13 mouse cellular contexts compared by ENCODE assay signal in the genomic region with DNA sequence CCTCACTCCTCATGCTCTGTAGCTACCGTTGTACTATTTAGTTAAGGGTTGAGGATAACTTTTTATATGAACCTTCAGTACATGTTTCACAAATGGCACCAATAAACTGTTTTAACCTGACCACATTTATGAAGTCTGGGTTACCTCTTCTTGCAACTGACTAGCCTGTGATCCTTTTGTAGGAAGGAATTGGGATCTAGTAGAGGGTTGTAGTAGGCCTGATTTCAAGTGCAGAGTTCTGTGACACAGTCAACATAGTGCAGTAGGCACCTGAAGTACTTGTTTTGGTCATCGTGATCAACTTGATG.
DNase-seq lines count a peak whose midpoint lies in the region; ATAC-seq and TF ChIP-seq lines count a peak whose summit lies in the region.
"Had no signal": no experiment of that assay in that cellular context is flagged by ENCODE, and none has a peak within 500 bp of the region (broad histone marks: within the 10 kb centered on the region; RNA-seq: fewer than 3 reads in every experiment).

No protein-coding gene starts in this region.

- H3K4me1 ChIP-seq in intestine, embryonic 14.5 days (replicated peaks; ENCODE audit: control insufficient read depth, insufficient read depth, low read length) = peaks cover 59% of the 10 kb centered on the region
- H3K4me1 ChIP-seq in intestine, postnatal 0 days (replicated peaks; ENCODE audit: control insufficient read depth, insufficient read depth, low read length) = no peaks in the 10 kb centered on the region
- H3K4me1 ChIP-seq in lung, embryonic 15.5 days = peaks cover 67% of the 10 kb centered on the region
- H3K4me1 ChIP-seq: forebrain, embryonic 12.5 days had no signal

- ATAC-seq in intestine, embryonic 14.5 days (replicated peaks; ENCODE audit: low FRiP score, low TSS enrichment, low read depth) = no peak
- no peak for ATAC-seq in intestine, postnatal 0 days
- ATAC-seq in lung, embryonic 15.5 days (ENCODE audit: borderline replicate concordance, extremely low read depth, low FRiP score, low TSS enrichment) = no peak

- no peak overlapping the region for H3K9ac ChIP-seq in intestine, embryonic 14.5 days (ENCODE audit: low read length)
- H3K9ac ChIP-seq in intestine, postnatal 0 days (ENCODE audit: low read depth, low read length) = no peak overlapping the region
- no peak overlapping the region for H3K9ac ChIP-seq in lung, embryonic 15.5 days
- H3K9ac ChIP-seq: embryonic facial prominence, embryonic 15.5 days; forebrain, embryonic 12.5 days; liver, embryonic 13.5 days had no signal

- no peak for DNase-seq in gastrocnemius, adult 2 months
- no peak for DNase-seq in gastrocnemius, adult 8-10 months (ENCODE audit: low spot score in 2 of 2)
- DNase-seq in intestine, embryonic 14.5 days (ENCODE audit: low spot score) = peak; percentile 45
- no peak for DNase-seq in lung, postnatal 36 days
- DNase-seq in induced T-regulatory cell, adult 2 months (ENCODE audit: low read depth) = peak; percentile 75
- no peak for DNase-seq in natural killer cell, adult 2 months (ENCODE audit: low spot score in 2 of 2)
- DNase-seq: cerebellum, adult 2 months; kidney, adult 8-10 months; liver, embryonic 13.5 days had no signal

- no peaks in the 10 kb centered on the region for H3K9me3 ChIP-seq in intestine, embryonic 14.5 days (ENCODE audit: control insufficient read depth, low read length)
- H3K9me3 ChIP-seq in intestine, postnatal 0 days (ENCODE audit: control insufficient read depth) = no peaks in the 10 kb centered on the region
- no peaks in the 10 kb centered on the region for H3K9me3 ChIP-seq in lung, embryonic 15.5 days
- H3K9me3 ChIP-seq: embryonic facial prominence, embryonic 15.5 days; forebrain, embryonic 12.5 days; liver, embryonic 13.5 days had no signal

- WGBS in intestine, embryonic 14.5 days = 58% methylated on average over 2 of the region's 2 CpGs
- WGBS in intestine, postnatal 0 days = 74% methylated on average over 2 of the region's 2 CpGs
- 63% methylated on average over 2 of the region's 2 CpGs for WGBS in lung, embryonic 15.5 days

- H3K36me3 ChIP-seq in intestine, embryonic 14.5 days (ENCODE audit: control insufficient read depth, insufficient read depth, low read length) = 0 out of 2 replicates have a peak, but pooled peaks cover 2% of the 10 kb centered on the region
- no peaks in the 10 kb centered on the region for H3K36me3 ChIP-seq in intestine, postnatal 0 days (ENCODE audit: control insufficient read depth, insufficient read depth)
- H3K36me3 ChIP-seq in lung, embryonic 15.5 days = no peaks in the 10 kb centered on the region
- H3K36me3 ChIP-seq: embryonic facial prominence, embryonic 15.5 days; forebrain, embryonic 12.5 days; liver, embryonic 13.5 days had no signal

- intact Hi-C loops in gastrocnemius, adult 2 months (cut with DNase I) = no loop called here

- peak overlapping the region; percentile 95 for H3K4me3 ChIP-seq in gastrocnemius, adult 2 months
- 0 out of 2 replicates have a peak overlapping the region, but pooled peaks have one; percentile 1 for H3K4me3 ChIP-seq in intestine, embryonic 14.5 days (ENCODE audit: low read depth, low read length)
- no peak overlapping the region for H3K4me3 ChIP-seq in intestine, postnatal 0 days (ENCODE audit: low read depth, low read length)
- 0 out of 2 replicates have a peak overlapping the region, but pooled peaks have one; percentile 5 for H3K4me3 ChIP-seq in lung, embryonic 15.5 days
- H3K4me3 ChIP-seq: embryonic facial prominence, embryonic 15.5 days; forebrain, embryonic 12.5 days; liver, embryonic 13.5 days had no signal

- peak overlapping the region; percentile 71 for H3K27ac ChIP-seq in gastrocnemius, adult 2 months
- H3K27ac ChIP-seq in intestine, embryonic 14.5 days (ENCODE audit: low read depth) = no peak overlapping the region
- no peak overlapping the region for H3K27ac ChIP-seq in intestine, postnatal 0 days (ENCODE audit: low read depth, low read length)
- no peak overlapping the region for H3K27ac ChIP-seq in lung, embryonic 15.5 days
- H3K27ac ChIP-seq: embryonic facial prominence, embryonic 15.5 days; forebrain, embryonic 12.5 days; liver, embryonic 13.5 days had no signal

- peak overlapping the region; percentile 54 for H3K4me2 ChIP-seq in intestine, embryonic 14.5 days (ENCODE audit: low read length)
- no peak overlapping the region; the same call in 1 of the 2 replicates for H3K4me2 ChIP-seq in intestine, postnatal 0 days (replicated peaks; ENCODE audit: low read depth)
- peak overlapping the region; percentile 51 for H3K4me2 ChIP-seq in lung, embryonic 15.5 days
- H3K4me2 ChIP-seq: embryonic facial prominence, embryonic 15.5 days; forebrain, embryonic 12.5 days had no signal

- TF ChIP-seq CTCF in gastrocnemius, adult 2 months (IDR thresholded peaks at IDR 0.05) = no peak
- TF ChIP-seq CTCF in intestine, postnatal 0 days (IDR thresholded peaks at IDR 0.05; ENCODE audit: low read depth) = no peak

- H3K27me3 ChIP-seq in intestine, embryonic 14.5 days (replicated peaks; ENCODE audit: control insufficient read depth, insufficient read depth, low read length) = no peaks in the 10 kb centered on the region
- H3K27me3 ChIP-seq in intestine, postnatal 0 days (replicated peaks; ENCODE audit: control insufficient read depth, insufficient read depth, low read length) = no peaks in the 10 kb centered on the region
- no peaks in the 10 kb centered on the region for H3K27me3 ChIP-seq in lung, embryonic 15.5 days
- H3K27me3 ChIP-seq: embryonic facial prominence, embryonic 15.5 days had no signal

Comparison
In these comparisons a context has a peak if more than half of its experiments do, and no peak if none do; other contexts are left out.
1. DNase-seq: peak in intestine, embryonic 14.5 days (single experiment) and induced T-regulatory cell, adult 2 months (single experiment); none in gastrocnemius, adult 2 months (single experiment), gastrocnemius, adult 8-10 months (0 of 2), lung, postnatal 36 days (single experiment) and natural killer cell, adult 2 months (0 of 2).